Mouse (Mus musculus) cerebellum, adult 2 months (tissue): ENCODE results near the gene Copz1.

Source experiments
- CTCF ChIP-seq: fragments of 200-500 bp; IDR thresholded peaks from 2 replicates; pipeline ENCODE4 v1.5.1; 2011; ENCODE audit warnings: low read depth, mild to moderate bottlenecking, control low read depth, low read length, moderate library complexity, borderline replicate concordance; ENCODE audit not compliant: insufficient read depth
- POLR2A ChIP-seq: fragments of 200-500 bp; IDR thresholded peaks from 2 replicates; pipeline ENCODE4 v1.6.1; 2011; ENCODE audit warnings: low read length, control low read depth, borderline replicate concordance; ENCODE audit not compliant: insufficient read depth

- TF ChIP-seq POLR2A (no peak), CTCF (no peak)
Observed at GRCm38 (mm10) chr15:103252660-103253059, 19.9 kb upstream of the Copz1 start.
